Mouse (Mus musculus) heart, adult 2 months (tissue): ENCODE results near the gene Rnpep.

Experiments
- CTCF ChIP-seq: fragments of 200-600 bp; IDR thresholded peaks from 2 replicates; pipeline ENCODE4 v1.8.1; 2022; ENCODE audit warnings: antibody characterized with exemption, mild to moderate bottlenecking, moderate library complexity
- POLR2A ChIP-seq: fragments of 200-500 bp; IDR thresholded peaks from 2 replicates; pipeline ENCODE4 v1.6.1; 2011; ENCODE audit warnings: mild to moderate bottlenecking, low read depth, low read length, control low read depth; ENCODE audit not compliant: insufficient read depth

GRCm38 (mm10) chr1:135330578-135330977, 46.7 kb upstream of the Rnpep start:
- TF ChIP-seq CTCF = no peak
- no peak for TF ChIP-seq POLR2A
